ENCODE assay signal across 24 mouse cellular contexts in the genomic region with DNA sequence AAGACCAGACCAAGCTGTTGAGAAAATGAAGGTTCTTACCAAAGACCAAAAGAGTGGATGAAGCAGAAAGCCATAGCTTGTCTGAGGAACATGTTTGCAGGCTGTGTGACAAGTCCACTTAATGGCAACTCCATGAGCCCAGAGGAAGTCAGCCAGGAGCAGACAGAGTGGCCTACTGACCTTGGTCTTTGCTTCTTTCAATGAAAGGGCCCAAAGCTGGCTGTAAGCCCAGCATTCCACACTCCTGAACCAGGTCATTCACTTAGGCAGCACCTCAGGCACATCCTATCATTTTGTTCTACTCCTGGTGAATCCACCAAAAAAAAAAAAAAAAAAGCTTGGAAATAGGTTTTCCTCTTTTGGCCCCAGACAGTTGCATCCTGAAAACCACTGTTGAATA.
DNase-seq lines count a peak whose midpoint lies in the region; ATAC-seq lines count a peak whose summit lies in the region.
"Had no signal": no experiment of that assay in that cellular context is flagged by ENCODE, and none has a peak within 500 bp of the region (broad histone marks: within the 10 kb centered on the region; RNA-seq: fewer than 3 reads in every experiment).

No protein-coding gene starts in this region.

- no peaks in the 10 kb centered on the region for H3K9me3 ChIP-seq in kidney, embryonic 14.5 days (ENCODE audit: control insufficient read depth, low read length)
- H3K9me3 ChIP-seq: embryonic facial prominence, embryonic 12.5 days; limb, embryonic 12.5 days; lung, embryonic 15.5 days; midbrain, embryonic 13.5 days; neural tube, embryonic 12.5 days had no signal

- H3K9ac ChIP-seq in kidney, embryonic 14.5 days (ENCODE audit: low read depth, low read length), result no peak overlapping the region
- H3K9ac ChIP-seq: embryonic facial prominence, embryonic 12.5 days; forebrain, postnatal 0 days; hindbrain, embryonic 14.5 days; limb, embryonic 12.5 days; liver, embryonic 14.5 days; lung, embryonic 15.5 days; midbrain, embryonic 13.5 days; neural tube, embryonic 12.5 days had no signal

- DNase-seq in kidney, adult 18-20 months, result peak; percentile 16
- peak; percentile 77 for DNase-seq in Muller cell, postnatal 12 days (ENCODE audit: inconsistent ontology term)
- peak; percentile 47 for DNase-seq in adrenal gland, postnatal 14 days
- DNase-seq in kidney, postnatal 14 days, result peak; percentile 61
- DNase-seq in urinary bladder, adult 18-20 months (ENCODE audit: low spot score in 2 of 2), result no peak
- no peak for DNase-seq in neural tube, embryonic 10.5 days (ENCODE audit: extremely low spot score, low spot score)
- DNase-seq: cerebellum, adult 18-20 months; cerebellum, postnatal 14 days; forebrain, postnatal 0 days; gastrocnemius, postnatal 25 days; lung, postnatal 36 days; retina, postnatal 1 day; right cerebral cortex, postnatal 25 days; spleen, adult 18-20 months had no signal

- H3K27me3 ChIP-seq in kidney, embryonic 14.5 days (ENCODE audit: control insufficient read depth, insufficient read depth, low read length), result no peaks in the 10 kb centered on the region
- H3K27me3 ChIP-seq: embryonic facial prominence, embryonic 12.5 days; limb, embryonic 12.5 days; lung, embryonic 15.5 days; megakaryocyte, embryonic 14.5 days; midbrain, embryonic 13.5 days; neural tube, embryonic 12.5 days had no signal

- H3K36me3 ChIP-seq in kidney, embryonic 14.5 days (ENCODE audit: control insufficient read depth, insufficient read depth, low read length), result no peaks in the 10 kb centered on the region
- H3K36me3 ChIP-seq: embryonic facial prominence, embryonic 12.5 days; limb, embryonic 12.5 days; lung, embryonic 15.5 days; midbrain, embryonic 13.5 days; neural tube, embryonic 12.5 days had no signal

- ATAC-seq in kidney, embryonic 14.5 days (ENCODE audit: low FRiP score, low TSS enrichment), result no peak
- ATAC-seq: forebrain, postnatal 0 days; midbrain, embryonic 13.5 days had no signal

- no peak overlapping the region for H3K4me3 ChIP-seq in kidney, embryonic 14.5 days (ENCODE audit: low read length)
- H3K4me3 ChIP-seq: embryonic facial prominence, embryonic 12.5 days; heart, adult 2 months; limb, embryonic 12.5 days; lung, embryonic 15.5 days; megakaryocyte, embryonic 14.5 days; midbrain, embryonic 13.5 days; neural tube, embryonic 12.5 days had no signal

- H3K4me2 ChIP-seq in kidney, embryonic 14.5 days (replicated peaks; ENCODE audit: low read depth, low read length), result no peak overlapping the region
- H3K4me2 ChIP-seq: embryonic facial prominence, embryonic 12.5 days; hindbrain, embryonic 14.5 days; limb, embryonic 12.5 days; lung, embryonic 15.5 days; midbrain, embryonic 13.5 days; neural tube, embryonic 12.5 days had no signal

- no peak overlapping the region for H3K27ac ChIP-seq in kidney, embryonic 14.5 days (ENCODE audit: low read depth, low read length)
- H3K27ac ChIP-seq: embryonic facial prominence, embryonic 12.5 days; heart, adult 2 months; hindbrain, embryonic 14.5 days; limb, embryonic 12.5 days; liver, embryonic 14.5 days; lung, embryonic 15.5 days; midbrain, embryonic 13.5 days; neural tube, embryonic 12.5 days had no signal

- H3K4me1 ChIP-seq in kidney, embryonic 14.5 days (ENCODE audit: control insufficient read depth, insufficient read depth, low read length), result no peaks in the 10 kb centered on the region
- H3K4me1 ChIP-seq: embryonic facial prominence, embryonic 12.5 days; lung, embryonic 15.5 days; megakaryocyte, embryonic 14.5 days; midbrain, embryonic 13.5 days; neural tube, embryonic 12.5 days had no signal

Comparison
In these comparisons a context has a peak if more than half of its experiments do, and no peak if none do; other contexts are left out.
1. DNase-seq: peak in kidney, adult 18-20 months (single experiment), Muller cell, postnatal 12 days (single experiment), adrenal gland, postnatal 14 days (single experiment) and kidney, postnatal 14 days (single experiment); none in urinary bladder, adult 18-20 months (0 of 2) and neural tube, embryonic 10.5 days (single experiment).